Mouse (Mus musculus) MEL (cell line): ENCODE measurements at regions not wholly inside any gene's neighbourhood (a gene's known extent, or its start where the extent isn't known, plus 50 kb on each side); places are given as distances from the start of the nearest gene placed in this dataset.

Source experiments
- CHD2 ChIP-seq: IDR thresholded peaks from 2 replicates; pipeline ENCODE4 v1.6.1; 2011; ENCODE audit warnings: low read length, improper control_type of control experiment
- CTCF ChIP-seq, 3 experiments: IDR thresholded peaks in 2 of 3; conservative IDR thresholded peaks in 1 of 3; 2 replicates each; pipeline ENCODE4 v1.5.1; 2011 to 2012; ENCODE audit warnings: low read length in 3 of 3, low read depth in 2 of 3, mild to moderate bottlenecking in 2 of 3, improper control_type of control experiment in 1 of 3, inconsistent platforms in 1 of 3, mixed read lengths in 1 of 3, moderate library complexity in 1 of 3; ENCODE audit not compliant: control insufficient read depth in 1 of 3, insufficient read depth in 1 of 3, poor library complexity in 1 of 3, severe bottlenecking in 1 of 3
- E2F4 ChIP-seq: IDR thresholded peaks from 2 replicates; pipeline ENCODE4 v1.6.1; 2011; ENCODE audit warnings: low read depth, low read length, improper control_type of control experiment, borderline replicate concordance
- EP300 ChIP-seq, 2 experiments: IDR thresholded peaks; 2 replicates each; pipeline ENCODE4 v1.6.1; 2011; ENCODE audit warnings: improper control_type of control experiment in 2 of 2, low read length in 2 of 2, low read depth in 1 of 2, mild to moderate bottlenecking in 1 of 2
- GATA1 ChIP-seq: IDR thresholded peaks from 2 replicates; pipeline ENCODE4 v1.6.1; 2011; ENCODE audit warnings: low read depth, low read length, improper control_type of control experiment
- MYC ChIP-seq: IDR thresholded peaks from 2 replicates; pipeline ENCODE4 v1.6.1; 2011; ENCODE audit warnings: low read depth, mild to moderate bottlenecking, low read length, improper control_type of control experiment, moderate library complexity
- NRF1 ChIP-seq: IDR thresholded peaks from 2 replicates; pipeline ENCODE4 v1.6.1; 2014; ENCODE audit warnings: low read depth, mild to moderate bottlenecking, inconsistent platforms, low read length, improper control_type of control experiment, moderate library complexity; ENCODE audit not compliant: poor library complexity, insufficient read depth, severe bottlenecking
- POLR2A ChIP-seq, 2 experiments: IDR thresholded peaks; 2 replicates each; pipeline ENCODE4 v1.6.1; 2011 to 2012; ENCODE audit warnings: low read length in 2 of 2, mild to moderate bottlenecking in 2 of 2, control low read depth in 1 of 2, improper control_type of control experiment in 1 of 2, low read depth in 1 of 2, moderate library complexity in 1 of 2; ENCODE audit not compliant: control insufficient read depth in 1 of 2, insufficient read depth in 1 of 2, poor library complexity in 1 of 2
- POLR2AphosphoS2 ChIP-seq: IDR thresholded peaks from 2 replicates; pipeline ENCODE4 v1.6.1; 2011; ENCODE audit warnings: low read length, improper control_type of control experiment
- TCF12 ChIP-seq: IDR thresholded peaks from 2 replicates; pipeline ENCODE4 v1.6.1; 2014; ENCODE audit warnings: low read depth, mild to moderate bottlenecking, inconsistent platforms, low read length, improper control_type of control experiment, moderate library complexity

- TF ChIP-seq POLR2A (IDR thresholded peaks at IDR 0.05; ENCODE audit: control insufficient read depth in 1 of 2, insufficient read depth in 1 of 2, low read depth in 1 of 2, low read length in 2 of 2, poor library complexity in 1 of 2) (no peak), EP300 (IDR thresholded peaks at IDR 0.05; ENCODE audit: low read depth in 1 of 2, low read length in 2 of 2) (no peak), MYC (no peak), TCF12 (no peak), GATA1 (no peak), CTCF (IDR thresholded peaks at IDR 0.05 in 2 of 3, conservative IDR thresholded peaks at IDR 0.05 in 1 of 3; ENCODE audit: control insufficient read depth in 1 of 3, insufficient read depth in 1 of 3, low read depth in 2 of 3, low read length in 3 of 3, poor library complexity in 1 of 3, severe bottlenecking in 1 of 3) (no peak), E2F4 (no peak), POLR2AphosphoS2 (no peak), CHD2 (no peak), NRF1 (no peak)
These were observed 78.2 kb upstream of the Mkln1 start for GRCm38 (mm10) chr6:31320141-31320830.
